Mouse (Mus musculus) CH12.LX (cell line): ENCODE results near the gene Sephs2. TPM values are rescaled to one million over a fixed set of nuclear protein-coding genes. Genes with fewer than 3 reads are reported as not detected.
A peak's percentile ranks its signal among the peaks of the same experiment; 100 is the strongest.

Experiments
- DNase-seq: peaks from one replicate; pipeline ENCODE4 v3.0.0-alpha.2; 2013; ENCODE audit errors: extremely low read depth
- H3K27ac ChIP-seq: 2 replicates; pipeline ENCODE4 v1.5.1; 2012; ENCODE audit warnings: low read depth, mild to moderate bottlenecking, control low read depth, moderate library complexity; ENCODE audit not compliant: insufficient read depth
- H3K27me3 ChIP-seq: replicated peaks from 2 replicates; pipeline ENCODE3; 2012; ENCODE audit warnings: inconsistent platforms
- H3K36me3 ChIP-seq, 2 experiments: replicated peaks in 1 of 2; 2 replicates each; pipeline versions ENCODE3 to v1.6.1; 2012; ENCODE audit warnings: inconsistent platforms in 1 of 2, low read length in 1 of 2, mild to moderate bottlenecking in 1 of 2, mixed read lengths in 1 of 2, moderate library complexity in 1 of 2; ENCODE audit not compliant: control insufficient read depth in 1 of 2, insufficient read depth in 1 of 2
- H3K4me1 ChIP-seq, 2 experiments: 2 replicates each; pipeline ENCODE4 v1.6.1; 2012; ENCODE audit warnings: inconsistent platforms in 1 of 2, moderate library complexity in 1 of 2; ENCODE audit not compliant: insufficient read depth in 2 of 2, control insufficient read depth in 1 of 2
- H3K4me2 ChIP-seq: 2 replicates; pipeline ENCODE4 v1.6.1; 2012; ENCODE audit warnings: low read depth, mild to moderate bottlenecking, control low read depth; ENCODE audit not compliant: poor library complexity, insufficient read depth, severe bottlenecking
- H3K4me3 ChIP-seq, 3 experiments: fragments of 150-350 bp in 1 of 3; sonication (generic) in 1 of 3; replicated peaks in 1 of 3; 2 replicates each; pipeline versions ENCODE3 to v1.5.1; 2011 to 2012; ENCODE audit warnings: low read depth in 2 of 3, low read length in 2 of 3, mild to moderate bottlenecking in 2 of 3, moderate library complexity in 2 of 3, control low read depth in 1 of 3, improper control_type of control experiment in 1 of 3, inconsistent platforms in 1 of 3, mixed read lengths in 1 of 3; ENCODE audit not compliant: poor library complexity in 1 of 3
- H3K79me2 ChIP-seq: replicated peaks from 2 replicates; pipeline ENCODE4 v1.6.1; 2012; ENCODE audit warnings: mild to moderate bottlenecking, moderate library complexity; ENCODE audit not compliant: control insufficient read depth, poor library complexity, insufficient read depth, severe bottlenecking; ENCODE audit errors: extremely low read depth
- H3K9ac ChIP-seq: 2 replicates; pipeline ENCODE4 v1.6.1; 2012; ENCODE audit warnings: low read depth, mild to moderate bottlenecking, control low read depth, moderate library complexity; ENCODE audit not compliant: insufficient read depth
- H3K9me3 ChIP-seq: replicated peaks from 2 replicates; pipeline ENCODE3; 2012; ENCODE audit warnings: low read length, inconsistent platforms, mixed read lengths
- BHLHE40 ChIP-seq: IDR thresholded peaks from 2 replicates; pipeline ENCODE4 v1.6.1; 2011; ENCODE audit warnings: mild to moderate bottlenecking, low read depth, low read length, improper control_type of control experiment
- CHD1 ChIP-seq: IDR thresholded peaks from 2 replicates; pipeline ENCODE4 v1.6.1; 2012; ENCODE audit warnings: low read depth, low read length, improper control_type of control experiment, inconsistent platforms
- CHD2 ChIP-seq: IDR thresholded peaks from 2 replicates; pipeline ENCODE4 v1.6.1; 2011; ENCODE audit warnings: low read length, improper control_type of control experiment
- CTCF ChIP-seq, 2 experiments: IDR thresholded peaks in 1 of 2; conservative IDR thresholded peaks in 1 of 2; 2 replicates each; pipeline ENCODE4 v1.5.1; 2011 to 2012; ENCODE audit warnings: low read depth in 2 of 2, low read length in 2 of 2, improper control_type of control experiment in 1 of 2, inconsistent platforms in 1 of 2, mild to moderate bottlenecking in 1 of 2, moderate library complexity in 1 of 2
- E2F4 ChIP-seq: IDR thresholded peaks from 2 replicates; pipeline ENCODE4 v1.6.1; 2011; ENCODE audit warnings: low read depth, low read length, improper control_type of control experiment; ENCODE audit not compliant: insufficient replicate concordance
- ELF1 ChIP-seq: IDR thresholded peaks from 2 replicates; pipeline ENCODE4 v1.6.1; 2014; ENCODE audit warnings: low read depth, mild to moderate bottlenecking, inconsistent platforms, low read length, improper control_type of control experiment
- EP300 ChIP-seq: IDR thresholded peaks from 2 replicates; pipeline ENCODE4 v1.6.1; 2011; ENCODE audit warnings: low read length, improper control_type of control experiment
- ETS1 ChIP-seq: conservative IDR thresholded peaks from 2 replicates; pipeline ENCODE4 v1.6.1; 2012; ENCODE audit warnings: low read depth, mild to moderate bottlenecking, inconsistent platforms, low read length, improper control_type of control experiment, moderate library complexity
- GABPA ChIP-seq: IDR thresholded peaks from 2 replicates; pipeline ENCODE4 v1.6.1; 2012; ENCODE audit warnings: low read depth, low read length, improper control_type of control experiment, inconsistent platforms; ENCODE audit not compliant: insufficient replicate concordance
- HCFC1 ChIP-seq: IDR thresholded peaks from 2 replicates; pipeline ENCODE4 v1.6.1; 2012; ENCODE audit warnings: low read depth, mild to moderate bottlenecking, inconsistent platforms, low read length, improper control_type of control experiment
- IRF4 ChIP-seq: IDR thresholded peaks from 2 replicates; pipeline ENCODE4 v1.6.1; 2014; ENCODE audit warnings: low read depth, mild to moderate bottlenecking, inconsistent platforms, low read length, improper control_type of control experiment
- JUN ChIP-seq: IDR thresholded peaks from 2 replicates; pipeline ENCODE4 v1.6.1; 2011; ENCODE audit warnings: low read depth, mild to moderate bottlenecking, low read length, improper control_type of control experiment, moderate library complexity; ENCODE audit not compliant: insufficient read depth
- JUND ChIP-seq: conservative IDR thresholded peaks from 2 replicates; pipeline ENCODE4 v1.6.1; 2011; ENCODE audit warnings: low read depth, low read length, improper control_type of control experiment
- KAT2A ChIP-seq: IDR thresholded peaks from 2 replicates; pipeline ENCODE4 v1.6.1; 2012; ENCODE audit warnings: low read length, improper control_type of control experiment, inconsistent platforms; ENCODE audit not compliant: insufficient replicate concordance
- MAFK ChIP-seq: IDR thresholded peaks from 2 replicates; pipeline ENCODE4 v1.6.1; 2011; ENCODE audit warnings: low read length, improper control_type of control experiment; ENCODE audit not compliant: insufficient replicate concordance
- MAX ChIP-seq: IDR thresholded peaks from 2 replicates; pipeline ENCODE4 v1.6.1; 2011; ENCODE audit warnings: low read length, improper control_type of control experiment
- MAZ ChIP-seq: IDR thresholded peaks from 2 replicates; pipeline ENCODE4 v1.6.1; 2012; ENCODE audit warnings: low read depth, mild to moderate bottlenecking, inconsistent platforms, low read length, improper control_type of control experiment, moderate library complexity
- MEF2A ChIP-seq: IDR thresholded peaks from 2 replicates; pipeline ENCODE4 v1.6.1; 2014; ENCODE audit warnings: low read depth, mild to moderate bottlenecking, inconsistent platforms, low read length, improper control_type of control experiment, borderline replicate concordance
- MXI1 ChIP-seq: IDR thresholded peaks from 2 replicates; pipeline ENCODE4 v1.6.1; 2011; ENCODE audit warnings: mild to moderate bottlenecking, low read depth, low read length, improper control_type of control experiment
- MYC ChIP-seq: IDR thresholded peaks from 2 replicates; pipeline ENCODE4 v1.6.1; 2011; ENCODE audit warnings: low read depth, mild to moderate bottlenecking, improper control_type of control experiment, low read length
- NELFE ChIP-seq: IDR thresholded peaks from 2 replicates; pipeline ENCODE4 v1.6.1; 2011; ENCODE audit warnings: low read depth, low read length, improper control_type of control experiment
- NRF1 ChIP-seq: IDR thresholded peaks from 2 replicates; pipeline ENCODE4 v1.6.1; 2014; ENCODE audit warnings: low read depth, mild to moderate bottlenecking, inconsistent platforms, low read length, improper control_type of control experiment, moderate library complexity
- PAX5 ChIP-seq: IDR thresholded peaks from 2 replicates; pipeline ENCODE4 v1.6.1; 2012; ENCODE audit warnings: low read length, inconsistent platforms, mixed read lengths
- POLR2A ChIP-seq: IDR thresholded peaks from 2 replicates; pipeline ENCODE4 v1.6.1; 2011; ENCODE audit warnings: low read depth, mild to moderate bottlenecking, improper control_type of control experiment, low read length
- POLR2AphosphoS2 ChIP-seq: IDR thresholded peaks from 2 replicates; pipeline ENCODE4 v1.6.1; 2011; ENCODE audit warnings: low read depth, low read length, improper control_type of control experiment
- RAD21 ChIP-seq: IDR thresholded peaks from 2 replicates; pipeline ENCODE4 v1.6.1; 2011; ENCODE audit warnings: low read depth, mild to moderate bottlenecking, low read length, improper control_type of control experiment, moderate library complexity
- RCOR1 ChIP-seq: conservative IDR thresholded peaks from 2 replicates; pipeline ENCODE4 v1.6.1; 2012; ENCODE audit warnings: low read depth, mild to moderate bottlenecking, inconsistent platforms, low read length, improper control_type of control experiment
- SIN3A ChIP-seq: IDR thresholded peaks from 2 replicates; pipeline ENCODE4 v1.6.1; 2012; ENCODE audit warnings: low read length, improper control_type of control experiment, inconsistent platforms
- SMC3 ChIP-seq: IDR thresholded peaks from 2 replicates; pipeline ENCODE4 v1.6.1; 2011; ENCODE audit warnings: low read depth, low read length, improper control_type of control experiment
- TBP ChIP-seq: conservative IDR thresholded peaks from 2 replicates; pipeline ENCODE4 v1.6.1; 2011; ENCODE audit warnings: low read depth, low read length, improper control_type of control experiment
- TCF12 ChIP-seq: IDR thresholded peaks from 2 replicates; pipeline ENCODE4 v1.6.1; 2014; ENCODE audit warnings: low read depth, mild to moderate bottlenecking, inconsistent platforms, low read length, improper control_type of control experiment
- UBTF ChIP-seq: IDR thresholded peaks from 2 replicates; pipeline ENCODE4 v1.6.1; 2012; ENCODE audit warnings: low read depth, mild to moderate bottlenecking, inconsistent platforms, low read length, improper control_type of control experiment, moderate library complexity
- USF1 ChIP-seq: IDR thresholded peaks from 2 replicates; pipeline ENCODE4 v1.6.1; 2014; ENCODE audit warnings: low read depth, mild to moderate bottlenecking, inconsistent platforms, low read length, improper control_type of control experiment
- USF2 ChIP-seq: conservative IDR thresholded peaks from 2 replicates; pipeline ENCODE4 v1.6.1; 2011; ENCODE audit warnings: low read depth, low read length, improper control_type of control experiment
- ZC3H11A ChIP-seq: IDR thresholded peaks from 2 replicates; pipeline ENCODE4 v1.6.1; 2012; ENCODE audit warnings: low read depth, mild to moderate bottlenecking, inconsistent platforms, low read length, improper control_type of control experiment
- ZKSCAN1 ChIP-seq: IDR thresholded peaks from 2 replicates; pipeline ENCODE4 v1.6.1; 2012; ENCODE audit warnings: low read depth, inconsistent platforms, low read length, improper control_type of control experiment, borderline replicate concordance
- ZMIZ1 ChIP-seq: IDR thresholded peaks from 2 replicates; pipeline ENCODE4 v1.6.1; 2012; ENCODE audit warnings: low read depth, mild to moderate bottlenecking, inconsistent platforms, low read length, improper control_type of control experiment
- ZNF384 ChIP-seq: IDR thresholded peaks from 2 replicates; pipeline ENCODE4 v1.6.1; 2012; ENCODE audit warnings: low read depth, low read length, improper control_type of control experiment, inconsistent platforms
- dilution Hi-C: fragments of 300-500 bp; cut with MboI; formaldehyde crosslinking; loops from 2 replicates; pipeline ENCODE4 v1.14.3; 2020; ENCODE audit warnings: low sequenced_read_pairs; ENCODE audit not compliant: extremely low pct_unique_long_range_greater_than_20kb, extremely low pct_ligation_motif_present
- in situ Hi-C: fragments of 300-500 bp; cut with MboI; formaldehyde crosslinking; loops from 3 replicates; pipeline ENCODE4 v1.14.3; 2019; ENCODE audit warnings: low sequenced_read_pairs, low pct_ligation_motif_present, low pct_unique_long_range_greater_than_20kb, mixed read lengths
- polyA plus RNA-seq: library from polyadenylated mRNA; unstranded; fragments of >175 nt; gene quantifications from 2 replicates; pipeline ENCODE4 v1.2.1, GENCODE M21; 2012; ENCODE audit warnings: low read depth; ENCODE audit not compliant: insufficient read length
- total RNA-seq, 2 experiments: library from RNA; depleted of rRNA; stranded (reverse); fragments of 300-350 nt in 1 of 2; fragments of >200 nt in 1 of 2; gene quantifications; 2 replicates each; pipeline ENCODE4 v1.2.3; 2012 to 2014

Sephs2 gene
- total and polyA plus RNA-seq, 3 experiments, result 159 to 209 (median 203) TPM

DNA sequence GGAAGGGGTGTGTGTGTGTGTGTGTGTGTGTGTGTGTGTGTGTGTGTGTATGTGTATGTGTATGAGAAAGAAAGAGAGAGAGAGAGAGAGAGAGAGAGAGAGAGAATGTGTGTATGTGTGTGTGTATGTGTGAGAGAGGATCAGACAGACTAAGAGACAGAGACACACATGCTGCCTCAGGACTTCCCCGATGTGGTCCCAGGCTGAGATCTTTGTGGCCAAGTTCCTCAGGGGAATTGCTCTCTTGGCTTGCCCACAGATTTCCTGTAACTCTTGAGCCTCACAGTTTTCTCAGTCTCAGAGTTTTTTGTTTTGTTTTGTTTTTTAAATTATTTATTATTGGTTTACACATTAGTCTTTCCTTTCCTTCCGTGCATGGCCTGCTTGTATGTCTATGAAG, 15.5 kb upstream of the Sephs2 start:
- peak overlapping the region; percentile 64 for H3K9ac ChIP-seq
- no peaks in the 10 kb centered on the region for H3K9me3 ChIP-seq
- in situ Hi-C loops (no loop called here), dilution Hi-C loops (no loop called here)
- H3K4me3 ChIP-seq, result peak overlapping the region in 2 of 3 experiments; percentile 1 to 29
- H3K79me2 ChIP-seq, result 0 out of 2 replicates have a peak, but pooled peaks cover under 1% of the 10 kb centered on the region
- TF ChIP-seq KAT2A (0 out of 2 replicates have a peak, but pooled peaks have one; percentile 40), ELF1 (peak; percentile 48; the same call in 1 of the 2 replicates), HCFC1 (no peak), CTCF (conservative IDR thresholded peaks at IDR 0.05 in 1 of 2, IDR thresholded peaks at IDR 0.05 in 1 of 2; ENCODE audit: low read depth in 2 of 2, low read length in 2 of 2) (no peak), ZNF384 (peak; percentile 35; the same call in 1 of the 2 replicates), POLR2A (no peak), TCF12 (peak; percentile 80), BHLHE40 (peak; percentile 60), MYC (peak; percentile 77), NELFE (0 out of 2 replicates have a peak, but pooled peaks have one; percentile 26), USF2 (no peak), PAX5 (no peak), ETS1 (peak; percentile 83), SIN3A (peak; percentile 72), MAFK (0 out of 2 replicates have a peak, but pooled peaks have one; percentile 64), SMC3 (no peak), ZC3H11A (no peak), USF1 (no peak), IRF4 (peak; percentile 87), NRF1 (no peak), RCOR1 (no peak; the same call in 1 of the 2 replicates), ZMIZ1 (0 out of 2 replicates have a peak, but pooled peaks have one; percentile 19), CHD2 (peak; percentile 63; the same call in 1 of the 2 replicates), RAD21 (no peak; the same call in 1 of the 2 replicates), MXI1 (peak; percentile 65), MAX (peak; percentile 79), UBTF (no peak), CHD1 (no peak; the same call in 1 of the 2 replicates), TBP (peak; percentile 67), MAZ (peak; percentile 15; the same call in 1 of the 2 replicates), ZKSCAN1 (no peak), MEF2A (peak; percentile 75), EP300 (peak; percentile 92), JUN (0 out of 2 replicates have a peak, but pooled peaks have one; percentile 15), GABPA (no peak), JUND (peak; percentile 64; the same call in 1 of the 2 replicates), E2F4 (no peak), POLR2AphosphoS2 (no peak)
- H3K4me1 ChIP-seq, result peaks cover 22 to 84% of the 10 kb centered on the region in 2 experiments
- H3K36me3 ChIP-seq, result peaks cover 0 to 8% of the 10 kb centered on the region in 2 experiments
- DNase-seq, result peak; percentile 83
- H3K27me3 ChIP-seq, result no peaks in the 10 kb centered on the region
- H3K4me2 ChIP-seq, result peak overlapping the region; percentile 72
- peak overlapping the region; percentile 99 for H3K27ac ChIP-seq
